Mouse (Mus musculus) left cerebral cortex, adult 9 months (tissue): ENCODE results near the gene Ciz1.
A peak's percentile ranks its signal among the peaks of the same experiment; 100 is the strongest.

Experiments used
- DNase-seq, 2 experiments: peaks; one replicate each; pipeline ENCODE4 v3.0.0; 2022; ENCODE audit warnings: low spot score in 2 of 2

Ciz1 gene

DNA sequence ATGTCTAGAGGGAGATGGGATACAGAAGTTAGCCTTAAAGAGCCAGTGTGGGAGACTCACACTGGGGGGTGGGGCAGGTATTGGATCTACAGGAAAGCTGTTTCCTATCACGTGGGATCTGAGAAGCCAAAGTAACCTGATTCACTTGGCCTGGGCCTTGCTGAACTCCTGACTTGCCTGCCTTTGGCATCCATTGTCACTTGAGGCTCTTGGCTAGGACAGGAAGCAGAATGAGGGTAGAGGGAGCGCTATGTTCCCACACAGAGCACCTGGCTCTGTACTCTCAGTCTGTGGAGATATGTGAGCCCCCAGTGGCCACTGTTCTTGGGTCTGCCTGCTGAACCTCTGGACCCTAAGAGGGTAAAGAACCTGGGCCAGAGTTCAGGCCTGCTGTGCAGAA lies 64.4 kb downstream of the Ciz1 start:
- DNase-seq: no peak

DNA sequence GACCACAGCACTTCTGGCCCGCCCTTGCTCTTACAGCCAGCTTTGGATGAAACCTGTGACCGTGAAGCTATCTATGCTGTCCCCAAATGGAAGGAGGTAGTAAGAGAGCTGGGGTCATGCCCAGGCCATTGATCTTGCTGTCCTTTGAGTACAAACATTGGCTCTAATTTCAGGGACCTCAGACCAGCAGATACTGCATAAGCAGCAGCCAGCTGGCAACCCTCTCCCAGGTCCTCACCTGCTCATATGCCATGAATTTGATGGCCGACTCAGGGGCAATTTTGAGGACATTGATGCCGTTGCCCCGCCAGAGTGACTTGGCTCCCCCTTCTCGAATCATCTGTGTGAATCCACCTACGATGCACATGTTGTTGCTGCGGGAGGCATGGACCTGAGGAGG lies 65.4 kb downstream of the Ciz1 start:
- DNase-seq: no peak

DNA sequence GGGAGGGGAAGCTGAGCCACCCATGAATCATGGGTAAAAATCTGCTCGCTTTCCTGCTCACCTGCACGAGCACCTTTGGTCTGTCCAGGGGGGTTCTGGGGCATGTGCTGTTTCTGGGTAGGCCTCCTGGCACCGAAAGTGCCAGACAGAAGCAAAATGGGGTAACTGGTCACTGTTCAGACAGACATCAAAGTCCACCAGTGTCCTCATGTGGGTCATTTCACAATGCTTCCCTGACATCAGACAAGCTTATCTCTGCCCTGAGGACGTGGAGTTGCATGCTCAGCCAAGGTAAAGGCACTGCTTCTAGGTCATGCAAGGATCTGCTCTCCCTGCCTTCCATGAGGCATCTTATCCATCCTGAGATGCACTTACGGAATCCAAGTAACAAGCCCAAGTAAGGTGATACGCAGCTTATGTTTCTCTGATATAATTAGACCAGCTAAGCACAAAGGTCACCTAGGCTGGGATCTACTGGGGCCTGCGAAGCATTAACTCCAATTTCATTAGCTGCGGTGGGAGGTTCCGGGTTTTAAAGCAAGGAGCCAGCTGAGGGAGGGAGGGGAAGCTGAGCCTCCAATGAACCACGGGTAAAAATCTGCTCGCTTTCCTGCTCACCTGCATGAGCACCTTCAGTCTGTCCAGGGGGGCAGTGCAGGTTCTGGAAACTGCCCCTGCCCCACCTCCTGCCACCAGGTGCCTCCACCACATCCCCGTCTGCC lies 66.5 kb downstream of the Ciz1 start:
- DNase-seq: no peak

DNA sequence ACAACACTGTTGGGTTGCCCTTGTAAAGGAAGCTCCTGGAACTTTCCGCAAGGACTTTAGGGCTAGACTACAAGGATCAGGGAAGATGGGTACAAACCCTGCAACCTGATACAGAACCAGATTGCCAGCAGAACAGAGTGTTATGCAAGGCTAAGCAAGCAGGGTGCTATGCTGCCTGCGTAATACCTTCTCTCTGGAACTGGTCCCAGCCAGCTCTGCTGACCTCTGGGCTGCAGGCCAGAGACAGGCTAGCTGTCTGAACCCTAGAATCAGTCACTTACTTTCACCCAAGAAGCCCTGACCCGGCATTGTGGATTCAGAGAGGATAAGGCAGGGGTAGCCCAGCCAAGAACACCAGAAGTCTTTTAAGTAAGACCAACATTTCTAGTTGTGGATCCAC lies 67.2 kb downstream of the Ciz1 start:
- DNase-seq: no peak

DNA sequence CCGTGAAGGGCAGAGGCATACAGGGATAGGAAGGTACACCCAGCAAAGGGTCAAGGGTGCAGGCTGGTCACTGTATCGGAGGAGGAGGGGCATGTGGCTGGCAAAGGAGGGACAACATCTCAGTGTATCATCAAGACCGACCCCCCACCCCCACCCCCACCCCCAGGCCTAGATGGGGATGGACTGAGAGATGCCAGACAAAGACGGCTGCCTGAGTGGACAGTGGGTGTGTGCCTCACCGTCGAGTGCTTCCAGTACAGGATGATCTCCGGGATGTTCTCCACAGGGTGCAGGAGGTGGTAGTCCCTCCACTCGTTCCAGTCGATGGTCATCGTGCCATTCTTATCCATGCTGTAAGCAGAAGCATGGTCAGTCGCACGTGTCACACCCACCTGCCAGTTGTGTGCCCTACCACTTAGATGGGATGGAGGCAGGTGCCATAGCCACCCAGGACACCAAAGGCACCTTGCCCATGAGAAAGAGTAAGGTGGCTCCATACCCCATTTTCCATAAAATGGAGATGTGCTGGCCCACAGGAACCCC lies 68.0 kb downstream of the Ciz1 start:
- DNase-seq: no peak

GRCm38 (mm10) chr2:32420647-32421046 lies 68.5 kb downstream of the Ciz1 start:
- no peak for DNase-seq

DNA sequence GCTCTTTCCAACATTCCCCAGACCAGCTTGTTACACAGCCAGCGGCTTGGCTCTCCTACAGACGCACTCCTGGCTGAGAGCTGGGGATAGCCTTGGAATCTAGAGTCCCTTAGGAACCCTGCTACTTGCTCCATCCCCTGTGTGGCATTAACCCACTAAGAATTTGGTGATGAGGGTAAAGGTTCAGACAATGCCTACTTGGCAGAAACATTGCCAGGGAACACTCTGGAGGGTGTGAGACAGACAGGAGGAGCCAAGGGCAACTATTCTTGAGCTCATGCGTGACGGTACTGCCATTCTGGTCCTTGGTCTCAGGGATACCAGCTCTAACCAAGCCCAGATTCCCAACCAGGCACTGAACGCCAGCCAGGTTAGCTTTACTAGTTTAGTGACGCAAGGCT lies 69.7 kb downstream of the Ciz1 start:
- DNase-seq: no peak

DNA sequence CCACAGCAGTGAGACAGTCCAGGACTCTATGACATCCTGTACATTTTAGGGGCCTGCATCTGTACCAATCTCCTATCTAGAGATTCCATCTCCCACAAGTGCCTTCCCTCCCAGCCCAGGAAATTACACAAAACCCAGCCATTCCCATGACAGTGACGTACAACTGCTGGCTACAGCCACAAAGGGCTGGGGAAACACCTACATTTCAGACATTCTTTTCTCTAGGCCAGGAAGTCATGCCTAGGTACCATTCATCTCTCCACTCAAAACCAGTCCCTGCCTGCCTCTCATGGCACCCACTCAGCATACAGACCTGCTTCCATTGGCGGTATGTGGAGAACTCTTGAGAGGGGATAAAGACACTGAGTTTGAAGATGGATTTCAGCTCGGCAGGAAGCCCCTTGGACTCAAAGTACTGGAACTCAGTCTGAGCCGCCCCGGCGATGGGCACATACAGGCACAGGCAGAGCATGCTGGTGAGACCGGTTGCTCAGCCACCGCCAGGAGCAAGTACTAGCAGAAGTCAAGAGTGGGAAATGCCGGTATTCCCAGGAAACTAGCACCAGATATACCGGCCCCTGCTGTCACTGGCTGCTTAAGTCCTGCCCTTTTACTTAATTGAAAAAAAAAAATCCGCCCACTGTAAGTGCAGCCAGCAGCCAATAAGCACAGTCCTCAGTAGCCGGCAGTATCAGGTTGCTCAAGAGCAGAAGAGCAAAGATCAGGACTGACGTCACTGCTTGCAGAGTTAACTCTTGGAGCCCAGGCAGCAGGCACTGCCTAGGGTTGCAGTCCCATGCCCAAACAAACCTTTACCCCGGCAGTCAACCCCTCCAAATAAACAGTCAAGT lies 71.6 kb downstream of the Ciz1 start:
- peak in 1 of 2 experiments; percentile 50 for DNase-seq

- DNase-seq: no peak
These were observed 72.7 kb downstream of the Ciz1 start for GRCm38 (mm10) chr2:32424796-32425195.

- DNase-seq: peak; percentile 49 to 51
These were observed 73.4 kb downstream of the Ciz1 start for GRCm38 (mm10) chr2:32425568-32425967.

GRCm38 (mm10) chr2:32426141-32426540 lies 74.0 kb downstream of the Ciz1 start:
- DNase-seq: no peak

- DNase-seq: no peak
These were observed 75.6 kb downstream of the Ciz1 start for GRCm38 (mm10) chr2:32427720-32428119.

DNA sequence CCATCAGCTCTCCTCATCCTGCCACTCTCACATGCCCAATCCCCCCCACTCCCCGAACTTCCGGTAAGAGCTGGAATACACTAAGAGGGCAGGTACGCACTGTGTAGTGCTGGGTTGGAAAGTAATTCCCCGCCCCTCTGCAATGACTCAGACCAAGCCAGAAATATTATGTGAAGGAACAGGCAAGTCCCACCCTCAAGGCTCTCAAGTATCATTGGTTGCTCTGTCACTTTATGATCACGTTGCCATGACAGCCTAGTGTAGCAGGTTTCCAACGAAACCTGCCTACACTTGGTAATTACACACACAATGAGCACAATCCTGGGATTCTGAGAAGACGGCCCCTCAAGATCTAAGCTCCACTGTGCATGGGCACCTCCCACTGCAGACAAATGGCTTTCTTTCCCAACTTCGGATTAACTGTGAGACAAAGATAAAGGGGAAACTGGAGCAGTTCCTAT lies 76.2 kb downstream of the Ciz1 start:
- peak; percentile 73 to 83 for DNase-seq

GRCm38 (mm10) chr2:32429215-32429891 lies 77.2 kb downstream of the Ciz1 start:
- DNase-seq: no peak
